Mouse (Mus musculus) layer of hippocampus, postnatal 36 days (tissue): Measurements from ENCODE around the gene Med12l. TPM values are rescaled to one million over a fixed set of nuclear protein-coding genes. Genes with fewer than 3 reads are reported as not detected.

ENCODE experiments used
- DNase-seq, 2 experiments: peaks; one replicate each; pipeline ENCODE4 v3.0.0; 2022
- total RNA-seq, 2 experiments: library from RNA; stranded (reverse); gene quantifications; 2 replicates each; pipeline ENCODE4 v1.2.3; 2021

Gene Med12l
- total RNA-seq, 2 experiments from 2014 or later: 50.1 to 56.6 TPM

GRCm38 (mm10) chr3:59321278-59321876 lies 315.8 kb downstream of the Med12l start:
- DNase-seq: peak in 1 of 2 experiments; percentile 38

DNA sequence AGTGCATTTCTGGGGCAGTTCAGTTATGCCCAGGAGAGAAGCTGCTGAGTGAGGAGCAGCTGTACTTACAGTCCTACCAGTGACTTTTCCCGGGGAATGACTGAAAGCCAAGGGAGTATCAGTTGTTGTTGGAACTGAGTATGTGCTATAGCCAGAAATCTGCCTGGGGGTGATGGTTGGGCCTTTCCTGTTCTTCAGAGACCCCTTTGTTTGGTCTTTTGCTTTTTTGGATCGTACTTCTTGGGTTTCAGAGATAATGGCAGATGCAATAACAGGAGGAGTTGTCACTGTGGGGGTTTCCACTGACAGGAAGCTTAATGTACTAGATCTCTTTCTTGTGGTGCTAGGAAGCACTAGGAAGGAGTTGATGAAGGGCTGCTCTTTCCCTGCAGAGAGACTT lies 322.9 kb downstream of the Med12l start:
- no peak for DNase-seq

GRCm38 (mm10) chr3:59341647-59342427 lies 336.2 kb downstream of the Med12l start:
- DNase-seq: no peak

GRCm38 (mm10) chr3:59343026-59343425 lies 337.4 kb downstream of the Med12l start:
- DNase-seq: no peak

DNA sequence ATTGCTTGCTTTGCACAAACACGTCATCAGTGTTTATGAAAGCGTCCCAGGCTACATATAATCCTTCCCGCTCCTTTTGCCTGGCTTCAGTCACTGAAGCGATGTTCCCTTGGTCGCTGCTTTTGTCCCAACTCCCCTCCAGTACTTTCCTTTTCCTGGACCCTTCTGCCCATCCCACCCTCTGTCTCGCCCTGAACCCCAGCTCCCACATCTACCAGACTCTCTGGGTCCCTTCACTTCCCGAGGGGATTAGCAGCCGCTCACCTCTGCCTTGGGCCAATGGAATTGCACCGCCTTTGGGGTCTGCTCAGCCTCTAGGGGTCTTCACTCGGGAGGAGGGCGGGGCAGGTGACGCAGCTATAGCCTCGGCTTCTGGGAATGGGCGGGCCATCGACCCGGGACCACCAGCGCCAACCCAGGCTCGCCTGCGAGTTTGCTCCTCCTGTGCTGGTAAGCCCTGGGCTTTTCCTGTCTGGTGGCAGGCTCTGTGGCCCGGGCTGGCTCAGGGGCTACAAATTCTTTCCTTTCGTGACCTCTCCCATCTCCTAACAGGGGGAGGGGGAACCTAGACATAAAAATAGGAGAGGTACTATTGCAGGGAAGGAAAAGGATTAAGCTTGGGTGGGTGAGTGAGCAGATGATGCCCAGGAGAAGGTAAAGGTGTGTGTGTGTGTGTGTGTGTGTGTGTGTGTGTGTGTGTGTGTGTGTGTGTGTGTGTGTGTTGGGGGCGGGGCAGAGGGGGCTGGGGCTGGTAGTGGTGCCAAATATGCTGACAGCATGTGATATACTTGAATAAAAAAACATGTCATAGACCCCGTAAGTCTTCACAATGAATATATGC lies 338.7 kb downstream of the Med12l start, which contains the start of gene Igsf10:
Gene Igsf10 (minus strand): TSS at position 330 of the 841 bp plus-strand sequence.
- peak; percentile 23 to 26 for DNase-seq

DNA sequence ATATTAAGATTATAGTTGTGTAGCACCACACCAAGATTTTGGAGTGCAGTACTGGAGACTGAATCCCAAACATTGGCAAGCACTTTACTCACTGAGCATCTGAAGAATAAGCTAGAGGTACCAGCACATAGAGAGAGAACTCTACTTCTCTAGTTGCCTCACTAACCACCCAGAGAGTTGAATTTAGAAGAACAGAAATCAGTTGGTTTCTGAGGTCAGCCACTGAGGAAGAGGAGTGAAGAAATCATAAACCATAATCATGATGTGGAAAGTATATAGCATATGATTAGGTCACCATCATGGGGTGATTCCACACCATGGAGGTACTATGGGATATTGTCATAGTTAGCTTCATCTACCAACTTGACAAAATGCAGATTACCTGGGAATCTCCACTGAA lies 346.1 kb downstream of the Med12l start:
- no peak for DNase-seq

DNA sequence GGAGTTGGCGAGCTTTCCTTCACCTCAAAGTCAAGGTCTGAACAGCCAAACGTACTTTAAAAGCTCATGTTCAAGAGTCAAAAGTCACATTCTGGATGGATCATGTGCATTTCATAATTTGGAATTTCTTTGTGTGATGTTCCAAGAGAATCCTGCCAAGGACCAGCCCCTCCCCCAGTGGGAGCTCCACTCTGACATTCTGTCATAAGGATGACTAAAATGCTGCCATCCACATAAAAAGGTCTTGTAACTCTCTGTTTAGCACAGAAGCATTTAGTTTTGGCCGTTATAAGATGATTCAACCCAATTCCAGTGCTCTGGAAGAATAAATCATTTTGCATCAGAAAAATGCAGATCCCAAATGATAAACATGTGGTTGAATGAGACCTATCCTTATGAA lies 348.5 kb downstream of the Med12l start:
- DNase-seq: no peak

DNA sequence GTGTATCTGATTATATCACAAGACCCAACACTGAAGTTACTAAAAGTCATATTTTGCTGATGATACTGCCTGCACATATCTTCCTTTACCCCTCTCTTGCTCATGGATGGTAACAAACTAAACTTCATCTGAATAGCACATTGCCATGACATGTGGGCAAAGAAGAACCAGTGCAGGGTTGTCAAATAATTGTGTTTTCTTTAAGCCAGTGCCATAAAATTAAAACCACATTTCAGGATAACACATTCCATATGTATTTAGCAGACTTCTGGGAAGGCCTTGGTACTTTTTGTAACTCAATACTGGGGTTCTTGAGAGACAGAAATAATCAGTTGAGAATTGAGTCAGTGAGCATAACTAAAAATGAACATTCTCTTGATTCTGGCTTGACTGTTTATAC lies 354.5 kb downstream of the Med12l start:
- no peak for DNase-seq

GRCm38 (mm10) chr3:59361895-59362294 lies 356.3 kb downstream of the Med12l start:
- no peak for DNase-seq

Other genes with a start within 250 kb of the Med12l start
- gene Mindy4b-ps, start 183.5 kb upstream of the Med12l start, total RNA-seq: 1 to 10 TPM; 1.3 to 1.4 TPM
- gene Clrn1, start 120.5 kb upstream of the Med12l start, total RNA-seq: 1 to 10 TPM; 2.3 to 2.4 TPM
- not detected for gene Gpr171, start 96.0 kb downstream of the Med12l start, total RNA-seq
- gene P2ry14, start 147.8 kb downstream of the Med12l start, total RNA-seq: 1 to 10 TPM; 2.1 to 2.6 TPM
- gene Gpr87, start 189.3 kb downstream of the Med12l start, total RNA-seq: not detected
- 1 to 10 TPM; 7.1 to 8.6 TPM for gene P2ry13, start 205.1 kb downstream of the Med12l start, total RNA-seq